Mouse (Mus musculus) myocyte (in vitro differentiated cells): ENCODE data around the gene Ap1m1. TPM values are rescaled to one million over a fixed set of nuclear protein-coding genes. Genes with fewer than 3 reads are reported as not detected.

Experiments
- H3K27me3 ChIP-seq: one replicate; pipeline ENCODE4 v1.6.1; 2011; ENCODE audit not compliant: control insufficient read depth, insufficient read depth, insufficient read length
- H3K36me3 ChIP-seq: one replicate; pipeline ENCODE4 v1.6.1; 2011; ENCODE audit not compliant: control insufficient read depth, insufficient read depth
- H3K4me2 ChIP-seq: one replicate; pipeline ENCODE4 v1.6.1; 2011; ENCODE audit warnings: low read depth, control low read depth
- H3K4me3 ChIP-seq: one replicate; pipeline ENCODE4 v1.5.1; 2011; ENCODE audit warnings: mild to moderate bottlenecking, control low read depth, moderate library complexity
- H3K79me2 ChIP-seq: one replicate; pipeline ENCODE4 v1.6.1; 2011; ENCODE audit not compliant: control insufficient read depth, insufficient read depth
- H3ac ChIP-seq: one replicate; pipeline ENCODE4 v1.6.1; 2011; ENCODE audit not compliant: control insufficient read depth, insufficient read length
- CEBPB ChIP-seq: IDR thresholded peaks from 2 replicates; pipeline ENCODE4 v1.6.1; 2011; ENCODE audit warnings: mild to moderate bottlenecking, moderate library complexity; ENCODE audit not compliant: poor library complexity, insufficient read depth, severe bottlenecking
- E2F4 ChIP-seq: IDR thresholded peaks from one replicate; pipeline ENCODE4 v1.6.1; 2011; ENCODE audit warnings: mild to moderate bottlenecking, control low read depth, moderate library complexity; ENCODE audit not compliant: insufficient read depth
- MAX ChIP-seq: IDR thresholded peaks from one replicate; pipeline ENCODE4 v1.6.1; 2011; ENCODE audit warnings: low read depth, mild to moderate bottlenecking, control low read depth
- MYOD1 ChIP-seq, 3 experiments: IDR thresholded peaks; one replicate each; pipeline ENCODE4 v1.6.1; 2011; ENCODE audit warnings: control low read depth in 2 of 3, low read depth in 2 of 3, mild to moderate bottlenecking in 2 of 3, moderate library complexity in 1 of 3; ENCODE audit not compliant: insufficient read length in 2 of 3, control insufficient read depth in 1 of 3
- MYOG ChIP-seq, 3 experiments: IDR thresholded peaks; one replicate each; pipeline ENCODE4 v1.6.1; 2011; ENCODE audit warnings: control low read depth in 2 of 3, low read depth in 2 of 3, mild to moderate bottlenecking in 2 of 3; ENCODE audit not compliant: insufficient read length in 2 of 3, control insufficient read depth in 1 of 3, insufficient read depth in 1 of 3
- POLR2A ChIP-seq: IDR thresholded peaks from one replicate; pipeline ENCODE4 v1.6.1; 2011; ENCODE audit warnings: low read depth, mild to moderate bottlenecking, control low read depth, moderate library complexity; ENCODE audit not compliant: insufficient read length
- POLR2AphosphoS2 ChIP-seq: IDR thresholded peaks from one replicate; pipeline ENCODE4 v1.6.1; 2011; ENCODE audit warnings: low read depth, control low read depth; ENCODE audit not compliant: insufficient read length
- REST ChIP-seq: IDR thresholded peaks from one replicate; pipeline ENCODE4 v1.6.1; 2011; ENCODE audit warnings: mild to moderate bottlenecking, control low read depth, moderate library complexity; ENCODE audit not compliant: insufficient read depth, insufficient read length
- SRF ChIP-seq: IDR thresholded peaks from one replicate; pipeline ENCODE4 v1.6.1; 2011; ENCODE audit warnings: low read depth; ENCODE audit not compliant: control insufficient read depth, insufficient read length
- TCF12 ChIP-seq: IDR thresholded peaks from one replicate; pipeline ENCODE4 v1.6.1; 2011; ENCODE audit warnings: mild to moderate bottlenecking, control low read depth; ENCODE audit not compliant: poor library complexity, insufficient read depth, severe bottlenecking
- TCF3 ChIP-seq: IDR thresholded peaks from one replicate; pipeline ENCODE4 v1.6.1; 2011; ENCODE audit warnings: low read depth, control low read depth; ENCODE audit not compliant: insufficient read length
- USF1 ChIP-seq: IDR thresholded peaks from one replicate; pipeline ENCODE4 v1.6.1; 2011; ENCODE audit warnings: low read depth, mild to moderate bottlenecking, control low read depth, moderate library complexity
- polyA plus RNA-seq: library from polyadenylated mRNA; unstranded; fragments of >200 nt; fragmentation: generic; extraction: Trizol; gene quantifications from one replicate; pipeline ENCODE4 v1.2.1, GENCODE M21; 2012; ENCODE audit warnings: missing spikeins

Gene Ap1m1
- polyA plus RNA-seq, 1 experiment: 57.8 TPM

- Histone ChIP-seq H3K4me2 (no peak overlapping the region), H3K36me3 (no peaks in the 10 kb centered on the region), H3K79me2 (no peaks in the 10 kb centered on the region), H3K27me3 (no peaks in the 10 kb centered on the region), H3K4me3 (no peak overlapping the region), H3ac (no peak overlapping the region)
- TF ChIP-seq TCF3 (no peak), SRF (no peak), REST (no peak), USF1 (no peak)
Measured at GRCm38 (mm10) chr8:72271051-72271660, 31.3 kb downstream of the Ap1m1 start.

- Histone ChIP-seq H3K4me3 (no peak overlapping the region), H3K36me3 (no peaks in the 10 kb centered on the region), H3K79me2 (no peaks in the 10 kb centered on the region), H3K4me2 (no peak overlapping the region), H3ac (no peak overlapping the region), H3K27me3 (no peaks in the 10 kb centered on the region)
- TF ChIP-seq USF1 (no peak), SRF (no peak), MAX (no peak), POLR2A (no peak)
Measured at GRCm38 (mm10) chr8:72271691-72272090, 31.9 kb downstream of the Ap1m1 start.

GRCm38 (mm10) chr8:72272361-72272760, 32.5 kb downstream of the Ap1m1 start:
- Histone ChIP-seq H3ac (no peak overlapping the region), H3K27me3 (no peaks in the 10 kb centered on the region)

GRCm38 (mm10) chr8:72273111-72273770, 33.4 kb downstream of the Ap1m1 start:
- Histone ChIP-seq H3K79me2 (no peaks in the 10 kb centered on the region), H3ac (no peak overlapping the region), H3K4me3 (no peak overlapping the region), H3K27me3 (no peaks in the 10 kb centered on the region), H3K4me2 (no peak overlapping the region), H3K36me3 (no peaks in the 10 kb centered on the region)
- no peak for TF ChIP-seq TCF3
- no peak for TF ChIP-seq POLR2A
- TF ChIP-seq CEBPB: no peak
- TF ChIP-seq E2F4: no peak
- TF ChIP-seq MYOD1 (IDR thresholded peaks at IDR 0.05; ENCODE audit: control insufficient read depth in 1 of 3, insufficient read length in 2 of 3, low read depth in 2 of 3): no peak
- TF ChIP-seq REST: no peak
- TF ChIP-seq USF1: no peak
- no peak for TF ChIP-seq TCF12
- TF ChIP-seq POLR2AphosphoS2: no peak
- TF ChIP-seq MAX: no peak
- no peak for TF ChIP-seq SRF
- no peak for TF ChIP-seq MYOG (IDR thresholded peaks at IDR 0.05; ENCODE audit: control insufficient read depth in 1 of 3, insufficient read depth in 1 of 3, insufficient read length in 2 of 3, low read depth in 2 of 3)

More at GRCm38 (mm10) chr8:72272361-72272760, 32.5 kb downstream of the Ap1m1 start:
- H3K79me2 ChIP-seq: no peaks in the 10 kb centered on the region
- H3K4me2 ChIP-seq: no peak overlapping the region
- H3K4me3 ChIP-seq: no peak overlapping the region
- TF ChIP-seq E2F4: no peak
- TF ChIP-seq TCF3: no peak
- no peak for TF ChIP-seq SRF
- TF ChIP-seq TCF12: no peak
- TF ChIP-seq REST: no peak
- TF ChIP-seq USF1: no peak
- TF ChIP-seq POLR2AphosphoS2: no peak
- H3K36me3 ChIP-seq: no peaks in the 10 kb centered on the region

GRCm38 (mm10) chr8:72273807-72274206, 34.0 kb downstream of the Ap1m1 start:
- Histone ChIP-seq H3K27me3 (no peaks in the 10 kb centered on the region), H3K4me3 (no peak overlapping the region), H3K4me2 (no peak overlapping the region), H3ac (no peak overlapping the region), H3K36me3 (no peaks in the 10 kb centered on the region), H3K79me2 (no peaks in the 10 kb centered on the region)
- TF ChIP-seq SRF (no peak), TCF12 (no peak), MAX (no peak), POLR2A (no peak)
